Mouse (Mus musculus) liver, embryonic 16.5 days (tissue): ENCODE results near the gene Olfr576. TPM values are rescaled to one million over a fixed set of nuclear protein-coding genes. Genes with fewer than 3 reads are reported as not detected.

Experiments
- ATAC-seq: fragments of 200-750 bp; cut with Nextera tagmentation; 2 replicates; pipeline ENCODE4 v1.8.0; 2017; ENCODE audit warnings: low read depth, mild to moderate bottlenecking, moderate number of reproducible peaks, moderate library complexity
- H3K27ac ChIP-seq: fragments of 300-500 bp; sonication (generic); 2 replicates; pipeline ENCODE4 v1.5.1; 2014; ENCODE audit warnings: mild to moderate bottlenecking, low read length
- H3K27me3 ChIP-seq: fragments of 300-500 bp; sonication (generic); 2 replicates; pipeline ENCODE4 v1.6.1; 2014; ENCODE audit warnings: low read depth, low read length, mixed read lengths; ENCODE audit not compliant: control insufficient read depth, insufficient read depth
- H3K36me3 ChIP-seq: fragments of 300-500 bp; sonication (generic); 2 replicates; pipeline ENCODE4 v1.6.1; 2014; ENCODE audit warnings: mild to moderate bottlenecking; ENCODE audit not compliant: control insufficient read depth, insufficient read depth
- H3K4me1 ChIP-seq: fragments of 300-500 bp; sonication (generic); 2 replicates; pipeline ENCODE4 v1.6.1; 2014; ENCODE audit warnings: low read depth, low read length, mixed read lengths; ENCODE audit not compliant: control insufficient read depth
- H3K4me2 ChIP-seq: fragments of 300-500 bp; sonication (generic); 2 replicates; pipeline ENCODE4 v1.6.1; 2014; ENCODE audit warnings: low read depth, low read length, mixed read lengths
- H3K4me3 ChIP-seq: fragments of 300-500 bp; sonication (generic); 2 replicates; pipeline ENCODE4 v1.5.1; 2014; ENCODE audit warnings: low read depth, mild to moderate bottlenecking, low read length
- H3K9ac ChIP-seq: fragments of 300-500 bp; sonication (generic); 2 replicates; pipeline ENCODE4 v1.6.1; 2014; ENCODE audit warnings: low read depth, low read length
- H3K9me3 ChIP-seq: fragments of 300-500 bp; sonication (generic); replicated peaks from 2 replicates; pipeline ENCODE4 v1.6.1; 2016; ENCODE audit warnings: low read length; ENCODE audit not compliant: control insufficient read depth
- WGBS: fragments of 180-500 bp; shearing (Covaris S2); extraction: QIAGEN DNeasy Blood & Tissue Kit; methylation state at CpG from one replicate; pipeline ENCODE4 v1.1.7; 2014; ENCODE audit not compliant: insufficient replicate concordance; 5-methylcytosine and 5-hydroxymethylcytosine counted together
- polyA plus RNA-seq: library from polyadenylated mRNA; unstranded; fragments of >200 nt; fragmentation: Nextera tagmentation; extraction: Ambion mirVana; gene quantifications from 2 replicates; pipeline ENCODE4 v1.2.1, GENCODE M21; 2015

The Olfr576 gene
- not detected in 2 replicates for polyA plus RNA-seq

- Histone ChIP-seq H3K27me3 (no peaks in the 10 kb centered on the region), H3K4me3 (no peak within 1 kb of the TSS), H3K27ac (no peak within 1 kb of the TSS), H3K4me2 (no peak within 1 kb of the TSS), H3K9me3 (no peaks in the 10 kb centered on the region), H3K36me3 (no peaks in the 10 kb centered on the region), H3K4me1 (no peaks in the 10 kb centered on the region), H3K9ac (no peak within 1 kb of the TSS)
- no peak for ATAC-seq
- WGBS = 12% methylated on average over 2 of the region's 2 CpGs
Measured at GRCm38 (mm10) chr7:102962360-102962759, at the start of gene Olfr576. Gene Olfr576, plus strand, starts transcription at chr7:102962660.

GRCm38 (mm10) chr7:102915261-102915660, 47.2 kb upstream of the Olfr576 start:
- no peaks in the 10 kb centered on the region for H3K9me3 ChIP-seq
- H3K9ac ChIP-seq = no peak overlapping the region
- no peaks in the 10 kb centered on the region for H3K4me1 ChIP-seq
- H3K4me3 ChIP-seq = no peak overlapping the region
- no peak for ATAC-seq
- 14% methylated on average over 1 of the region's 1 CpGs for WGBS
- H3K27me3 ChIP-seq = no peaks in the 10 kb centered on the region
- H3K4me2 ChIP-seq = no peak overlapping the region
- no peak overlapping the region for H3K27ac ChIP-seq
- no peaks in the 10 kb centered on the region for H3K36me3 ChIP-seq

GRCm38 (mm10) chr7:102916405-102916804, 46.1 kb upstream of the Olfr576 start:
- no peak overlapping the region for H3K4me3 ChIP-seq
- no peak for ATAC-seq
- no peak overlapping the region for H3K27ac ChIP-seq
- no peaks in the 10 kb centered on the region for H3K36me3 ChIP-seq
- WGBS = 50% methylated on average over 5 of the region's 5 CpGs
- H3K9ac ChIP-seq = no peak overlapping the region
- H3K9me3 ChIP-seq = no peaks in the 10 kb centered on the region
- H3K4me2 ChIP-seq = no peak overlapping the region
- H3K4me1 ChIP-seq = no peaks in the 10 kb centered on the region
- no peaks in the 10 kb centered on the region for H3K27me3 ChIP-seq

- H3K36me3 ChIP-seq = no peaks in the 10 kb centered on the region
- no peaks in the 10 kb centered on the region for H3K9me3 ChIP-seq
- no peaks in the 10 kb centered on the region for H3K27me3 ChIP-seq
- H3K4me2 ChIP-seq = no peak within 1 kb of the TSS
- H3K27ac ChIP-seq = no peak within 1 kb of the TSS
- ATAC-seq = no peak
- no peaks in the 10 kb centered on the region for H3K4me1 ChIP-seq
- WGBS = 42% methylated on average over 4 of the region's 4 CpGs
- no peak within 1 kb of the TSS for H3K4me3 ChIP-seq
- H3K9ac ChIP-seq = no peak within 1 kb of the TSS
Measured at GRCm38 (mm10) chr7:102917032-102917875, 45.2 kb upstream of the Olfr576 start, which contains the start of gene Olfr571. Gene Olfr571, minus strand, starts transcription at chr7:102917536.

GRCm38 (mm10) chr7:102919632-102920031, 42.8 kb upstream of the Olfr576 start:
- no peaks in the 10 kb centered on the region for H3K36me3 ChIP-seq
- no peaks in the 10 kb centered on the region for H3K27me3 ChIP-seq
- no peak overlapping the region for H3K4me3 ChIP-seq
- H3K4me1 ChIP-seq = no peaks in the 10 kb centered on the region
- ATAC-seq = no peak
- no peak overlapping the region for H3K27ac ChIP-seq
- no peak overlapping the region for H3K9ac ChIP-seq
- no peaks in the 10 kb centered on the region for H3K9me3 ChIP-seq
- WGBS = 9% methylated on average over 1 of the region's 1 CpGs
- no peak overlapping the region for H3K4me2 ChIP-seq

GRCm38 (mm10) chr7:102924109-102924508, 38.4 kb upstream of the Olfr576 start, which contains the start of gene Olfr572:
Gene Olfr572, plus strand, starts transcription at chr7:102924409.
- H3K36me3 ChIP-seq = no peaks in the 10 kb centered on the region
- H3K4me2 ChIP-seq = no peak within 1 kb of the TSS
- no peak within 1 kb of the TSS for H3K27ac ChIP-seq
- no peaks in the 10 kb centered on the region for H3K27me3 ChIP-seq
- H3K9me3 ChIP-seq = no peaks in the 10 kb centered on the region
- no peak within 1 kb of the TSS for H3K9ac ChIP-seq
- H3K4me3 ChIP-seq = no peak within 1 kb of the TSS
- ATAC-seq = no peak
- no peaks in the 10 kb centered on the region for H3K4me1 ChIP-seq
- WGBS = 52% methylated on average over 1 of the region's 1 CpGs

- 34% methylated on average over 3 of the region's 3 CpGs for WGBS
- H3K4me1 ChIP-seq = no peaks in the 10 kb centered on the region
Measured at GRCm38 (mm10) chr7:102927105-102927504, 35.4 kb upstream of the Olfr576 start.

GRCm38 (mm10) chr7:102942475-102942874, 20.0 kb upstream of the Olfr576 start, which contains the start of gene Olfr573-ps1:
Gene Olfr573-ps1, minus strand, starts transcription at chr7:102942575.
- Histone ChIP-seq H3K27me3 (no peaks in the 10 kb centered on the region), H3K4me2 (no peak within 1 kb of the TSS), H3K27ac (no peak within 1 kb of the TSS), H3K4me3 (no peak within 1 kb of the TSS), H3K36me3 (no peaks in the 10 kb centered on the region), H3K4me1 (no peaks in the 10 kb centered on the region), H3K9me3 (no peaks in the 10 kb centered on the region), H3K9ac (no peak within 1 kb of the TSS)
- WGBS = 81% methylated on average over 2 of the region's 2 CpGs
- ATAC-seq = no peak

More at GRCm38 (mm10) chr7:102927105-102927504, 35.4 kb upstream of the Olfr576 start:
- ATAC-seq = no peak
- Histone ChIP-seq H3K4me2 (no peak overlapping the region), H3K36me3 (no peaks in the 10 kb centered on the region), H3K9me3 (no peaks in the 10 kb centered on the region), H3K4me3 (no peak overlapping the region), H3K27me3 (no peaks in the 10 kb centered on the region), H3K27ac (no peak overlapping the region), H3K9ac (no peak overlapping the region)

- H3K4me3 ChIP-seq = no peak overlapping the region
- no peaks in the 10 kb centered on the region for H3K4me1 ChIP-seq
- peak; percentile 87 for ATAC-seq
- H3K27ac ChIP-seq = no peak overlapping the region
- no peaks in the 10 kb centered on the region for H3K9me3 ChIP-seq
- no peaks in the 10 kb centered on the region for H3K27me3 ChIP-seq
- H3K4me2 ChIP-seq = no peak overlapping the region
- no peak overlapping the region for H3K9ac ChIP-seq
- no peaks in the 10 kb centered on the region for H3K36me3 ChIP-seq
- 54% methylated on average over 1 of the region's 1 CpGs for WGBS
Measured at GRCm38 (mm10) chr7:102943417-102943816, 19.0 kb upstream of the Olfr576 start.
